Mouse (Mus musculus): ENCODE data around the gene Prpf8.

Gene Prpf8

GRCm38 (mm10) chr11:75532340-75533277 is 46.0 kb downstream of the Prpf8 start:
- no peak for DNase-seq (ENCODE audit: low read depth, low spot score)

GRCm38 (mm10) chr11:75533314-75534015 is 46.8 kb downstream of the Prpf8 start:
- DNase-seq (ENCODE audit: low read depth, low spot score) = no peak

- DNase-seq (ENCODE audit: low read depth, low spot score) = no peak
Measured at GRCm38 (mm10) chr11:75534286-75535033, 47.8 kb downstream of the Prpf8 start.

GRCm38 (mm10) chr11:75535106-75535795 is 48.6 kb downstream of the Prpf8 start:
- DNase-seq (ENCODE audit: low read depth, low spot score) = no peak

- no peak for DNase-seq (ENCODE audit: low read depth, low spot score)
Measured at GRCm38 (mm10) chr11:75536255-75537024, 49.8 kb downstream of the Prpf8 start.

- DNase-seq (ENCODE audit: low read depth, low spot score) = no peak
Measured at GRCm38 (mm10) chr11:75537025-75537414, 50.4 kb downstream of the Prpf8 start.

GRCm38 (mm10) chr11:75537491-75538183 is 51.0 kb downstream of the Prpf8 start:
- DNase-seq (ENCODE audit: low read depth, low spot score) = no peak

- no peak for DNase-seq (ENCODE audit: low read depth, low spot score)
Measured at GRCm38 (mm10) chr11:75538184-75538969, 51.8 kb downstream of the Prpf8 start.

GRCm38 (mm10) chr11:75538970-75539299 is 52.3 kb downstream of the Prpf8 start:
- no peak for DNase-seq (ENCODE audit: low read depth, low spot score)

GRCm38 (mm10) chr11:75540209-75540608 is 53.6 kb downstream of the Prpf8 start:
- DNase-seq (ENCODE audit: low read depth, low spot score) = no peak

GRCm38 (mm10) chr11:75540710-75541581 is 54.3 kb downstream of the Prpf8 start:
- no peak for DNase-seq (ENCODE audit: low read depth, low spot score)

GRCm38 (mm10) chr11:75544713-75545112 is 58.1 kb downstream of the Prpf8 start:
- DNase-seq (ENCODE audit: low read depth, low spot score) = no peak

- DNase-seq (ENCODE audit: low read depth, low spot score) = no peak
Measured at GRCm38 (mm10) chr11:75546057-75546456, 59.4 kb downstream of the Prpf8 start.

- DNase-seq (ENCODE audit: low read depth, low spot score) = no peak
Measured at GRCm38 (mm10) chr11:75549658-75550111, 63.1 kb downstream of the Prpf8 start.

GRCm38 (mm10) chr11:75550200-75550946 is 63.8 kb downstream of the Prpf8 start:
- DNase-seq (ENCODE audit: low read depth, low spot score) = no peak

- DNase-seq (ENCODE audit: low read depth, low spot score) = no peak
Measured at GRCm38 (mm10) chr11:75551321-75551720, 64.7 kb downstream of the Prpf8 start.

GRCm38 (mm10) chr11:75551961-75552441 is 65.4 kb downstream of the Prpf8 start:
- DNase-seq (ENCODE audit: low read depth, low spot score) = no peak
